Mouse (Mus musculus) left cerebral cortex, adult 8-10 months (tissue): ENCODE measurements around the gene Rbm38. TPM values are rescaled to one million over a fixed set of nuclear protein-coding genes. Genes with fewer than 3 reads are reported as not detected.

Experiments used
- DNase-seq, 2 experiments: peaks; one replicate each; pipeline ENCODE4 v3.0.0; 2022; ENCODE audit warnings: low spot score in 2 of 2
- total RNA-seq, 4 experiments: library from RNA; stranded (reverse); gene quantifications; 2 replicates each; pipeline ENCODE4 v1.2.4; 2022

The Rbm38 gene
- total RNA-seq: 1 to 10 TPM; 2.9 to 5.2 (median 3.6) TPM

DNA sequence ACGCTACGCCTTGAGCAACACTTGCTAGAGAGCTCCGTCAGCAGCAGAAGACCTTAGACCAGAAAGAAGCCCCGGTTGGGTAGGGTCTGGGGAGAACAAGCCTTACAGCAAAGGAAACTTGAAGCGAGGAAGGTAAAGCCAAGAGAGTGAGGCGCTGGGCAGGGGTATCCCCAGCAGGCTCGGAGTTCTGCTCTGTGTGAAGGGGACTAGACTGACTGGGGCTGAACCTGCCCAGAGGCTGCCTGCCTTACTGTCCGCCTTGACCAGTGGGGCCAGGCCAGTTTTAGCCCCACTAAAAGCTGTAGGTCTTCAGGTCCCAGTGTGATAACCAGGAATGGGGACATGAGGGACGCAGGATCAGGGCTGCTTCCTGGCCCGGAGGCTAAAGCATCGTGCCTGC, at the start of gene Rbm38:
Gene Rbm38, plus strand, starts transcription at position 69 of the 400 bp plus-strand sequence.
- DNase-seq: no peak

DNA sequence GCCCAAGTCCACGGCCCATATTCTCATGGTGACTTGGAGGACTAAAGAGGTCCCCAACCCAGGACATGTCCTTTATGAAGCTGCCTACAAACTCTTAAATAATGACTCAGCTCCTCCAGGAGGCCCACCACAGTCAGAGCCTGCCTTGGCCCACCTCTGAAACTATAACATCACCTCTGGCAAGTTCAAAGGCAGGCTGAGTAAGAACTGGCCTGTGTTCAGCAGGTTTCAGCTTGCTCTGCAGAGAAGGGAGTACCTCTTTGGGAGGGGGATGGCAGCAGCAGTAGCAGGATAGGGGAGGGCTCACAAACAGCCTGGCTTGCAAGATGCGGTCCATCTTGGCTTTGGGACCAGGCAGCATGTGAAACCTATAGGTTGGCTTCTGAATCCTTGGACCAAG, 48.4 kb upstream of the Rbm38 start:
- no peak for DNase-seq

DNA sequence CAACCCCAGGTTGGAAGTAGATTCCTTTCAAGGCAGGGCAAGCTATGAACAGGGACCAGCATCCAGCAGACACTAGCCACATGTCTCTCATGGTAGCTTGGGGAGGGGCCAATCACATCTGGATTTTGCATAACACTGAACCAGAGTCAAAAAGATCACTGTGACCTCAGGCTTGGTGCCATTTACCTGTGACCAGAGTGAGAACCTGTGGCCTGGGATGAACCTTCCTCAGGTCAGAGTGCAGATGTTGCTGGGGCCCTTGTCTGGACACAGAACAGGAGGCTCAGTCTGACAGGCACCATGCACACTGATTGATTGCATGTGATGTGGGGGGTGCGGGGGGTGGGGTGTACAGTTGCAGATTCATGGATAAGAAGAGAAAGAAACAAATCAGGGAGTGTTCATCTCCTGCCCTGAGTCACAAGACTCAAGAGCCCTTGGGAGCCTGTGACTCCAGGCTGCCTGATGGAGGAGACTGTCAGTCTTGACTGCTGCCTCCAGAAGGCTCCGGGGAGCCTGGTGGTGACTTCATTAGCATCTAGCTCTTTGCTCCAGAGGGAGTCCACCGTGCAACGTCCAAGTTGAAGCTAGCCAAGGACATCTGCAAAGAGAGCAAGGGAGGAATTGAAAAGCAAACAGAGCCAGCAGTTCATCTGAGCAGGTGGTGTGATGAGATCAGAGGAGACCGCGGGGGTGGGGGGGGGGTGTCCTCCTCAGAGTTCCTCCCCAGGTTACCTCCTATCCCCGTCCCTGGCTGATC, 46.3 kb upstream of the Rbm38 start:
- DNase-seq: no peak

DNA sequence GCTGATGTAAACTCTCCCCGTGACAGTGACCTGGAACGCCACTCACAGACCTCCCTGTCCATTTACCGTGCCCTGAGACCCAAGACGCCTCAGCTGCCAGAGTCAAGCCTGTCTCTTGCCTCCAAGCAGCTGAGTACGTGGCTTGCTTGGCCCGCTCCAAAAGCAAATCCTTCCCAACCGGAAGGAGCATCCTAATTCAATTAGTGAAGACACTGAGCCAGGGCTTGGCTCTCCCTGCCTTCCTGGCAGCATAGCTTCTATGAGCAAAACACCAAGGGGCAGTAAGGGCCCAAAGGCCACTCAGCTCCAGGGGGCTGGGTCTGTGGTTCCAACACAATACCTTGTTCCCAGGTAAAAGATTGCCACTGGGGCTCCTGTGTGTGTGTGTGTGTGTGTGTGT, 45.6 kb upstream of the Rbm38 start:
- no peak for DNase-seq

DNA sequence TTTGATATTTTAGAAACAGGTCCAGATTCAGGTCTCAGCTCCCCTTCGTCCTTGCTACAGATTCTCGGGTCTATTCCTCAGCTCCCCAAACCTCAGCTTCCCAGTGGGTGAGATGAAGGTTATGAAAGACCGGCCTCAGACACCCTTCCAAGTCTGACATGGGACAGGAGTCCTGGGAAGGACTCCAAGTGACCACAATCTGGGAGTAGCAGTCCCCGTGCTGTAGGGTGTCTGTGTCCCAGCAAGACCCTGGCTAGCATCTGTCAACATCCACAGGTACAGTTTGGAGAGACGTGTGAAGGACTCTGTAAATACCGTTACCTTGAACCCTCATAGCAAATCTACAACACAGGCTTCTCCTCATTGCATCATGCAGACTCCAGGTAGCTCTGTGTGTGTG, 45.1 kb upstream of the Rbm38 start:
- no peak for DNase-seq

DNA sequence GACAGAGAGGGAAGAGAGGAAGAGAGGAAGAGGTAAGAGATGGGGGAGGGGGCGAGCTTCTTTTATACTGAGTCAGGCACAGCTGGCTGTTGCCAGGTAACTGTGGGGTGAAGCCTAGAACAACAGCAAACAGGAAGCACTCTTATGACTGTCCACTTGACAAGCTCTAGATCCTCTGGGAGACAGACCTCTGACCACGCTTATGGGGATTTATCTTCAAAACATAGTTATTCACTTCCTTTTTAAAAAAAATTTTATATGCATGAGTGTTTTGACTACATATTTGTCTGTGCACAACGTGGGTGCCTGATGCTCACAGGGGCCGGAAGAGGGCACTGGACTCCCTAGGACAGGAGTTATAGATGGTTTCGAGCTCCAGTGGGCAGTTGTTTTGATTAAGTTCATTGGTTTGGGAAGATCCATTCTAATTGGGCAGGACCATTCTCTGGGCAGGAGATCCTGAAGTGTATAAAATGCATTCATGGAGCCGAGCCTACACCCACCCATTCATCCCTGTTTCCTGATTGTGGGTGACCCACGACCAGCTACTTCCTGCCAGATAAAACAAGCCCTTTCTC, 43.5 kb upstream of the Rbm38 start:
- DNase-seq: no peak

DNA sequence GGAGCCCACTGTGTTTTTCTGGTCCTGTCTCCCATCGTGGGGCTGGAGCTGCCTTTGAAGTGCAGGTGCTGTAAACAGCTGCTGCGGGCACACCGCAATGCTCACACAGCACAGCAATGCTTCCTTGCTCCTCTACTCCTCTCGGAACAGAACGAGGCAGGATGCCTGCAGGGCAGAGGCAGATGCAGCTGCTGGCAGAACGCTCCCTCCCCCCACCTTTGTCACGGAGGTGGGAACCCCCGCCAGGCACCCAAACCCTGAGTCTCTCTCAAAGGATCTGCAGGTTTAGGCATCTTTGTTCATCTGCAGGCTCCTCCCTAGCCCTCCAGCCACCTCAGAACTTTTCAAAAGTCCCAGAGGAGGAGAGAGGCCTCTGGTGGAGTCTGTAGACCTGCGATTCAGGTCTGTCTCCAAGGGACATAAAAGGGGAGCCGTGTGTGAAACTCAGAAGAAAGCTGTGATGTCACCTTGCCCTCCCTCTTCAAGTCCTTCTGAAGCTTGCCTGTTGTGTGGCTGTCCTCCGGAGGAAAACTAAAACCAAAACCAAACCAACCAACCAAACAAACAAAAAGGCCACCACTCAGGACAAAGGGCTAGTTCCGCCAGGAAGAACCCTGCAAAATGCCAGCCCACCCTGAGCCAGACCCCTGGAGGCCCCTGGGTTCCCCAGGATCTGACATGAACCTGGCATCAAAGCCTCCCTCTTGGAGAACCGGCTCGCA, 42.7 kb upstream of the Rbm38 start, which contains the start of gene Spo11:
Gene Spo11, plus strand, starts transcription at position 292 of the 722 bp plus-strand sequence.
- no peak for DNase-seq

DNA sequence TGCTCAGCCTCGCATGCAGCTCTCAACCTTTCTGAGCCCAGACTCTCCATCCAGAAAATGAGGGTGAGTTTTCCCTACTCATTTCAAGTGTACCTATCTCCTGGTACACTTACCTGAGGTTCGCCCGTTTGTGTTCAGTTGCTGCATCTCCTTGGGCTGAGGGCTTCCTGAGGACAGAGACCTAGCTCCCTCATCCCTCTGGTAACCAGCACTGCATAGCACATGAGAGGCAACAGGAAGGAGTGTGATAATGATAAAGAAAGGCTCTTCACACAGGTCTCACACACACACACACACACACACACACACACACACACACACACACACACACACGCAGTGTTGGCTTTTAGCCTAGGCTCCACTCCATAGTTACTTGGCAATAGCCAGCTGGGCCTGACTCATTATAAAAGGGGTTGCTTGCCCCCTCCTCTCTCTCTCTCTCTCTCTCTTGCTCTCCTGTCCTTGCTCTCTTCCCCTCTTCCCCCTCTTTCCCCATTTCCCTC, 42.1 kb upstream of the Rbm38 start:
- DNase-seq: no peak

DNA sequence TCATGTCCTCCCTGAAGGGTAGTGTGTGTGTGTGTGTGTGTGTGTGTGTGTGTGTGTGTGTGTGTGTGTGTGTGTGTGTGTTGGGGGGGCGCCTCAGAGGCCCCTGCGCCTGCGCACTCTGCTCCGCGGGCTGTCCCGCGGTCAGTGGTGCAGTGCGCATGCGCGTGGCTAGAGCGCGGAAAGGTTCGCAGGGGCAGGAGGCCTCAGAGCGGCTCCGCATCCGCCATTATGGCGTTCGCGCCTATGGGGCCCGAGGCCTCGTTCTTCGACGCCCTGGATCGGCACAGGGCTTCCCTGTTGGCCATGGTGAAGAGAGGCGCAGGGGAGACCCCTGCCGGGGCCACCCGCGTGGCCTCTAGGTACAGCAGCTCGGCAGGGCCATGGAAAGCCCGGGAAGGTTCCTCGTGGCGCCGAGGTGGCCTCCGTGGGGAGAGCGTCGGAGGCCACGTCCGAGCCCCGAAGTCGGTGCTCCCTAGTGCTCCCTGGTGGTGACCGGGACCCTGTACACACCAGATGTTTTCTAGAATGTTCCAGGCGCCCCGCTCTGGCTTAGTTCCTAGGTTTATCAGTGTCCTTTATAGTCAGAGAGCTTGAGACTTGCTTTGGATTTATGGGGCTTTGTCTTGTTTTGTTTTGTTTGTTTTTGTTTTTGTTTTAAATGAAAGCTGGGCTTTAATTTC, 40.5 kb upstream of the Rbm38 start:
- DNase-seq: no peak

DNA sequence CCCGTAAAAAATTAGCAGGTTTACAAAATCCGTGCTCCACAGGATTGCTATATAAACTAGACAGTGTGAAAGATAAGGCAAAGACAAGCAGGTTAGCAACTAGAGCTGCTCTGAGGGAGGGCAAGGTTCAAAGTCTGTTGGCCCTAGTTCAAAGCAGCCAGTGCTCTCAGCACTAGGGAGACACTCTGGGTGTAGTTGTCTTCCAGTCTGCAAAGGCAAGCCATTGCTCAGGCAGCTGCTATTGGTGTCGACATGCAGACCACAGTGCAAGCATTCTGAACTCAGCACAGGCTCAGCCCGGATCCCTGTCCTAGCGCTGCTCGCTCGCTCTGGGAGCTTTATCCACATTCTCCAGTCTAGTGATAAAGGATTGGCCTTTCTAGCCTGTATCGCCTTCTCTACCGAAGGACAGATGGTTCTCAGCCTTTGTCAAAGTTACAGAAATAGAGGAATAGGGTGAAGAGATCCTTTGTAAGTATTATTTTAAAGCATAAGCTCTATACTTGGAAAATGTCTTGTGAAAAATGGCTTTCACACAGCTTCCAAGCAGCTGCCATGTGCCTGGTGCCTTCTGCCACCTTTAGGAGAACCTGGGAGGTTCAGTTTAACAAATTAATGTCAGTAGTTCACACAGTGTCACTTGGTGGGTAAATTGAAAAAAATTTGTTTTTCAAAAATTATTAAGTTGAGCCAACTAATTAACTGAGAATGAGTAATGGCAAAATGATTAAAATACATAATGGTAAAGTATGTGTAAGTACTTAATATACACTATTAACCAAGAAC, 37.3 kb upstream of the Rbm38 start:
- no peak for DNase-seq

DNA sequence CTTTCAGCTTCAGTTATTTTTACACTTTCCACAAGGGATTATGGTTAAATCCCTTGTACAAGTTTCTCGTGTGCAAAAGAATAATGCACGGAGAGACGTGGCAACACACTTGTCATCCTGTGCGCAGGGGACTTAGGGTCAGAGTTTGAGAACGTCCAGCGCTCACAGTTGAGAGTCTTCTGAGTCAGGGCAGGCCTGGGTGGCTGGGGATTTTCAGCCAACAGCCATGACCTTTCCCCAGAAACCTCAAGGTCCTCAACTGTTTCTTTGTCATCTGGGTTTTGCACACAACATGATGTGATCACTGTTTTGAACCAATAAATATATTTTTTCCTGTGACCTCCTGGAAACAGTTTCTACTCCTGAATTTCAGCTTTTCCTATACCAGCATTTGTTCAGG, 30.1 kb upstream of the Rbm38 start:
- no peak for DNase-seq

DNA sequence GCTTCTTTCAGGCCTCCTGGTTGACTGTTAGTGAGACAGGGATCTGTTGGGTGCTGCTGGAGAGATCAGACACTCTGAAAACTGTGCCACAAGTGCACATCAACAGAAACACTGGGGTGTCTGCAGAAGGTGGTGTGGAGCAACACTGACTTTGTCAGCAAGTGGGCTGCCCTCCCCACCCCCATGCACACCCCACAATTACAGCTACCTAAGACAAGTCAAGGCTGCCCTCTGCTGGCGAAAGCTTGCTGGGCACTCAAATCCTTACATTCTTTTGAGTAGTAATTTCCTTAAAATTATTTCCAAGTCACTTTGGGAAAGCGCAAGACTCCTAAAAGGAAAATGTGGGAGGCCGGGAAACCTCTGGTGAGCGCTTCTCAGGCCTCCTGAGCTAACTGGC, 24.1 kb upstream of the Rbm38 start:
- DNase-seq: peak; percentile 59 to 75

DNA sequence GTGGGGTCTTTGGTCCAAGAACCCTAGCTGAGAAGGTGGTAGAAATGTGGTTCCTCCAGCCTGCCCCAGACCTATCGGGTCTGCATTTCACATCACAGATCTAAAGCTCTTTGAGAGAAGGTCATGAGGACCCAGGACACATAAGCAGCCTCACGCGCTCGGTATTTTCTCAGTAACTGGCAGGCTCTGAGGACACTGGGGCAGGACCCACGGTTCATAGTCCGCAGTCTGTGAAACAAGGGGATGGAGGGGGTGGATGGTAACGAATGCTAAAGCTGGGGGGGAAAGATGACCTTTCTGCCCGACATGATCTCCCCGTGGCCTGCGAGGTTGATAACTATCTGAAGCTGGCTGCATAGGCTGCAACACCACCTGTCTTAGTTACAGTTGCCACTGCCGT, 22.6 kb upstream of the Rbm38 start:
- DNase-seq: no peak

DNA sequence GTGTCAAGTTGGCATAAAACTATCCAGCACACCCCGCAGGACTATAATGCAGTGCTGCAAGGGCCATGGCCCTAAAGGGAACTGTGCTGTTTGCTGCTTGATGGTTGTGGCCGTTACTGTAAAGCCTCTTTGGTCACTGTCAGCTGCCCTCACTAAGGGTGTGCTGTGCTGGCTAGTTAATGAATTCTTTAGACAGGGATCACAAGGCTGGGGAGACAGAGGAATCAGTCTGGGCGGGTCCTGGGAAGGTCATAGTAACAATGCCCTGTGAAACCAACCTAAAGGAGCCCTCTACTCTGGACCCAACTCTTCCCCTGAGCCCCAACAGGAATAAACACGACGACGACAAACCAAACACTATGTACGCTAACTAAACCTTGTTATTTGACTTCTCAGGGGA, 21.8 kb upstream of the Rbm38 start:
- no peak for DNase-seq

DNA sequence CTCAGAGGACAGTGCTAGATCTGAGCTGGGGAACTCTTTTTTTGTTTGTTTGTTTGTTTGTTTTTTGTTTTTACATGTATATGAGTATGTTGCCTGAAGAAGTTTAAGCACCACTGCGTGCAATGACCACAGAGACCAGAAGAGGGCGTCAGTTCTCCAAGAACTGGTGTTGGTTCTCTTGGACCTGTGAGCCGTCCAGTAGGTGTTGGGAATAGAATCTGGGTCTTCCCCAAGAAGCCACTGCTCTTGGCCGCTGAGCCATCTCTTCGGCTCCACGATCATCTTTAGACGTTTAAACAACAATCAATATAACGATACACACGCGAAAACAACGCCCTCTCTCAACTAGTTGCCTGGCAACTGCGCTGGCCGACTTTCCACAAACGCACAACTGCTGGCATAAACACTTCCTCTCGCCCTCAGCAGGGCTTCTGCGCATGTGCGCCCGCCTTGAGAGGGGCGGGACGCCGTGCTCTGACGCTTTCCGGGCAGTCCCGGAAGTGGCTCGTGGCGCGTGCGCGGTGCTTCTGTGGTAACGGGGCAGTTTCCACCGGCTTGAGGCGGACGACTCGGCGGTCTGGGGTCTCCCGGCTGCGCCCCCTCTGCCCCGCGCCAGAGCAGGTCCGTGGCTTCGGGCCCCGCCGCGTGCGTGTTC, 20.5 kb upstream of the Rbm38 start, which contains the start of gene Rae1:
Gene Rae1, plus strand, starts transcription at position 488 of the 655 bp plus-strand sequence.
- DNase-seq: peak; percentile 97 to 98

DNA sequence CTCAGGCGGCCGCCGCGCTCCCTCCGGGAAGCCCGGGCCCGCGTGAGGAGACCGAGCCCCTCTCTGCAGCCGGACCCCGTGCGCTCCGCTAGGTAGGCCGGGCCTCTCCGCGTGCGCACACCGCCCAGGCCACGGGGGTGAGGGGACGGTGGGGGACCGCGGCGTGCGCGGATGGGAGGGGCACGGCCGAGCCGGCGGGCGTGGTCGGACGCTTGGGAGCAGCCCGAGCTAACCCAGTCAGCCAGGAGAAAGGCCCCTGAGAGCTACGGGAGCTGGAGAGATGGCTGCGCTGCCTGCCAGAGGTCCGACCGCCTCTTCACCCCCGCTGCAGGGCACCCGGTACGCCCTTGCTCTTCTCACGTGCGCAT, 20.0 kb upstream of the Rbm38 start:
- peak; percentile 39 to 45 for DNase-seq

DNA sequence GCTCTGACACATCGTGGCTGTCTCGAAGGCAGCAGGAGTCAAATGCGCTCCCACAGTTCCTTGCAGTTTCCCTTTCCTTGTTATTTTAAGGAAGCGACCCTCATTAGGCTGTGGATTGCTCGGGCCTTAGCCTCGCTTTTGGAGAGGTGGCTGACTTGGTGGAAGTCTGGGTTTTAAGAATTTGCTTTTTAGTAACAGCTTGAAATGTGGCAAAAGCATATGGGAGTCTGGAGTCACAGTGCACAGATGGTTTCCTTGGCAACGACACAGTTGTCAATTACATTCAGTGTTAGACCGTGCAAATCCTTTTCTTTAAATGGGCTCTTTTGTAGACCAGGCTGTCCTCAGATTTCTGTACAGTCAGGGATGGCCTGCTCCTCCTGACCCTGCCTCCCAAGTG, 19.4 kb upstream of the Rbm38 start:
- no peak for DNase-seq

DNA sequence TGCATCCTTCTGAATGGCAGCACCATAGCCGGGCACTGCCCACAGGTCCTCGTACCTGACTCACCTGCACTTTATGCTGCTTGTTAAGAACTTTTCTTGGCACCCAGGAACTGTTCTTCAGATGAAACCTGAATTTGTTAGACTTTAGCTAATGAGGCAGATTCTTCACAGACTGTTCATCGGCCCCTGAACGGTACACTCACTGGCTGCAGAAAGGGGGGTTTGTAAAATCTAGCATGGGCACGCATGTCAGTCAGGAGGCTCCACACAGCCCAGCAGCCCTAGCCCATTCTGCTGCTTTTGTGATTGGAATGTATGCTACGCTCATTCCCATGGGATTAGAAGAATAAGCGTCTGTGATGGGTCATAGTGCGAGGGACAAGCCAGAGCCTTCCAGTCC, 16.6 kb upstream of the Rbm38 start:
- DNase-seq: no peak

DNA sequence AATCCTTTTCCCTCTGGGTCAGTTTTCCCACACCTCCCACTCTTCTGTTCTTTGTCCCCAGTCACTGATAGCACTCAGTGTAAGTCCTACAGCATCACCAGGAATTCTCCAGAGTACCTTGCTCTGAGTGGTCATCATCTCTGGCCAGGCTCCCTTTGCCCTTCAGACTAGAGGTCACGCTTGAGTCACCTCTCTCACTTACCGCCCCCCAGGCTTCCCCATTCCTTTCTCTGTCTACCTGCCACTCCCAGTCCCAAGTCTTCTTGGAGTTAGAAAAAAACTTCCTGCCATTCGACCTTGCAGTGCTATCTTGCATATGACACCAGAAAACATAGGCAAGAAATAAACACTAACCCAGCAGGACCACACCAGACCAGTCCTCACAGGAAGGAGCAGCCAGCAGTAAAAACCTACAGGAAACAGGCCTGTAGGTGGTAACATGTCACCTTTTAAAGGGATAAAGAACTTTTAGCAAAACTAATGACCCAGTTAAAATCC, 10.0 kb upstream of the Rbm38 start:
- DNase-seq: no peak

DNA sequence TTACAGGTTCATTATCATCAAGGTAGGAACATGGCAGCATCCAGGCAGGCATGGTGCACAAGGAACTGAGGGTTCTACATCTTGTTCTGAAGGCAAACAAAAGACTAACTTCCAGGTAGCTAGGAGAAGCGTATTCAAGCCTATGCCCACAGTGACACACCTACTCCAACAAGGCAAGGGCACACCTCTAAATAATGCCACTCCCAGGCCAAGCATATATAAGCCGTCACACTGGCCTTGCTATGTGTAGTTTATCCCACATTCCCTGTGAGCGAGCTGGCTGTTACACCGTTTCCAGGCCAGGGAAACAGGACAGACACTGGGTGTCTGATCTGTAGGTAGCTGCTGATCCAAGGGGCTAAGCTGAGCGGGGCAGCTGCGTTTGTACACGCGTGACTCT, 8.9 kb upstream of the Rbm38 start:
- no peak for DNase-seq
